Mouse (Mus musculus) adrenal gland (tissue): ENCODE data around the gene Mospd3.

Experiments used
- intact Hi-C: fragments of 180-260 bp; cut with DNase I; formaldehyde crosslinking; loops from one replicate; pipeline ENCODE4 v1.15.1; 2025
- long read RNA-seq, 2 experiments: library from polyadenylated mRNA; unstranded; transcript quantifications; one replicate each; pipeline ENCODE4 v2.0.0; 2020; ENCODE audit warnings: borderline replicate concordance in 1 of 2; ENCODE audit not compliant: insufficient replicate concordance in 1 of 2

The Mospd3 gene
- long read RNA-seq, experiment 1, transcript Mospd3-202 (5 exons, 1,318 nt), result major isoform, 19 of 21 reads
- long read RNA-seq, experiment 1, partial matches to known transcripts, result 0 of 21 reads
- long read RNA-seq, experiment 1, other reads (novel, unspliced or antisense), result 1 of 21 reads
- long read RNA-seq, experiment 2, transcript Mospd3-202 (5 exons, 1,318 nt), result major isoform, 20 of 22 reads
- long read RNA-seq, experiment 2, partial matches to known transcripts, result 0 of 22 reads
- long read RNA-seq, experiment 2, other reads (novel, unspliced or antisense), result 1 of 22 reads

GRCm38 (mm10) chr5:137600619-137601364 is at the start of gene Mospd3:
Gene Mospd3 (minus strand): TSS chr5:137601058.
- intact Hi-C loops, result loop anchor here (5.0 kb wide), 1 partner anchor 42 kb away; the partner anchor contains the start of gene Sap25

DNA sequence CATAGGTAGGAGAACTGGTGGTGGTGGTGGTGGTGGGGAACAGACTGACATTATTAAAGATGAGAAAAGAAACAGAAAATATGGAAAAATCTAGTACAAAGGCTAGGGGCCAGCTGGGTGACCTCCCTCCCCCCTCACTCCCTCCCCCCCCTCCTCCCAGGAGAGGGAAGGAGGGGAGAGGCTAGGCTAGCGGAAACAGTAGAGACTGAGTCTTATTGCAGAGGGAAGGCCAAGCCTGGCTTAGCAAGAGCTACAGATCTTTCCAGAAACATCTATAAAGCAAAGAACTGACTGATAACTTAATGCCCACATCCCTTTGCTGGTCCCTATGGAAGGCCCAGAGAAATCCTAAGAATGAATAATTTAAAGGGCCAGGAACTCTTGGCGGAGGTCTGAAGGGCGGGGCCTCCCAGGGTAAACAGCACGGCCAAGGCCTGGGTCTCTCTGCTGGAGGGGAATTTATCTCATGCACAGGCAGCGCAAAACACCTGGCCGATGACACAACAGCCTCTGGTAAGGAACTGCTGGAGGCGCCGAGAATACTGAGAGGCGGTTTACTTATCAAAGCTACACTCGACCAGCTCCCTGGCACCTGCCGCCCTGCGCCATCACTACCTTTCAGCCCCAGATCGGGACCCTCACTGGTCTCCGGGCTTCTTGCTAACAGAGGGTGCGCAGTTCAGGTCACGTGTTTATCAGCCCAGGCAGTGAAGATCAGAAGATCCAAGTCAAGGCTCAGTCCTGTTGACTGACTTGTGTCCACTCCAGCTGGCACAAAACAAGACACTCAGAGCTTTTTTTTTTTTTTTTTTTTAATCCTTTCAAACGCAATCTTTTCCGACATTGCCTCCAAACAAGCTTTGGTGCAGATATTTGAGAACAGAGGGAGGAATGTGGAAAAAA is 49.1 kb upstream of the Mospd3 start:
- intact Hi-C loops, result loop anchor here (5.0 kb wide), 1 partner anchor 63 kb away; no protein-coding TSS in a partner anchor

DNA sequence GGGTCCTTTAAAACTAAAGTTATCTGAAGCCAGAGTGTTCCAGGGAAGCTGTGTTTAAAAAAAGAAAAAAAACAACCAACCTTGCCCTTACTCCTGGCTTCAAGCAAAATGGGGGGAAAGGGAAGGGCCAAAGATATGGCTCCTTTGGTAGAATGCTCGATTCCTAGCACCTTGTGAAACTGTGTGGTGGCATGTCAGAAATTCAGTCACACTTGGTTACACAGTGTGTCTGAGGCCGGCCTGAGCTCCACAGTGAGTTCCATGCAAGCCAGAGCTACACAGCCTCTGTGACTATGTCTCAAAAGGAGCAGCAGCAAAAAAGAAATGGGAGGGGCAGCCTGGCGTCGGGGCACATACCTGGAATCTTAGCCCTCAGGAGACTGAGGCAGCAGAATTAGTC is 48.4 kb upstream of the Mospd3 start:
- intact Hi-C loops, result no loop called here

GRCm38 (mm10) chr5:137647827-137648601 is 47.2 kb upstream of the Mospd3 start:
- intact Hi-C loops, result no loop called here

- intact Hi-C loops, result no loop called here
These were observed 44.8 kb upstream of the Mospd3 start, which contains the start of gene Irs3 for GRCm38 (mm10) chr5:137645652-137646091. Gene Irs3 (minus strand): TSS chr5:137645714.

DNA sequence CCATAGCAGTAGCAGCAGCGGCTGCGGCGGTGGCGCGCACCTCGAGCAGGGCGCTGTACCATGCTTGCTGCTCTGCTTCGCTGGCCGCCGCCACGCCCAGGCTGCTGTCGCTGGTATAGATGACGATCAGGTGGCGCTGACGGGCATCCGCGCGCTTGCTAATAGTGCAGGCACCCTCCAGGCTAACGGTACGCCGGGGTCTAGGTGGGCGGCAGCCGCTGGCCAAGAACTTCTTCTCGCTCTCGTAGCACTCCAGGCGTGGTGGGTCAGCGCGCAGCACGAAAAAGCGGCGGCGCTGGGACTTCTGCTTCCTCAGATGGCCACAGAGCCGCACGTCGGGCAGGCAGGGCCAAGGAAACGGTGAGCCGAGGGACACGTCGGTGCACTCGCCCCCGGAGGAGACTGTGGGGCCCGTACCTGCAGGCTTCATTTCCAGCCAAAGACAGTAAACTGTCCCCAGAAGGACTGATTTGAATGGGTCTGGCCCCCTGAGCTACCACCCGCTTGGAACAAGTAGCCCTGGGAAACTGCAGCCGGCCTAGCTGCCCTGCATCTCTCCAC is 44.3 kb upstream of the Mospd3 start:
- intact Hi-C loops, result no loop called here

DNA sequence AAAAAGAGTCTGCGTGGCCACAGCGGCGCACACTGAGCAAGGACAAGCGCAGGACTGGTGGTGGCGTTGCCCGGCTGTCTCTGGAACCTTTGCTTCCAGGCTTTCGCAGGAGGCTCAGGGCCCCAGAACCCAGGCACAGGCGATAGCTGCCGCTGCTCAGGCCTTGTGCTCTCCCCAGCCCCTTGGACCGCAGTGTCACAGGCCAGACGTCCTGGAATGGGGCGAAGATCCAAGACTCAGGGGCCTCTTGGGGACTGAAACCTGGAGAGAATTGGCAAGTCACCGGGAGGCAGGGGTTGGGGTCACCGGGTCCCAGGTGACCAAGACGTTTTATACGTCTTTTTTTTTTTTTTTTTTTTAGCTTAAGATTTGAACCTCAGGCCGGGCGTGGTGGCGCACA is 43.6 kb upstream of the Mospd3 start:
- intact Hi-C loops, result loop anchor here (5.0 kb wide), 1 partner anchor 42 kb away; the partner anchor contains the start of gene Mospd3

- intact Hi-C loops, result loop anchor here (5.0 kb wide), 1 partner anchor 41 kb away; the partner anchor contains the start of gene Mospd3
These were observed 42.0 kb upstream of the Mospd3 start for GRCm38 (mm10) chr5:137642886-137643285.

DNA sequence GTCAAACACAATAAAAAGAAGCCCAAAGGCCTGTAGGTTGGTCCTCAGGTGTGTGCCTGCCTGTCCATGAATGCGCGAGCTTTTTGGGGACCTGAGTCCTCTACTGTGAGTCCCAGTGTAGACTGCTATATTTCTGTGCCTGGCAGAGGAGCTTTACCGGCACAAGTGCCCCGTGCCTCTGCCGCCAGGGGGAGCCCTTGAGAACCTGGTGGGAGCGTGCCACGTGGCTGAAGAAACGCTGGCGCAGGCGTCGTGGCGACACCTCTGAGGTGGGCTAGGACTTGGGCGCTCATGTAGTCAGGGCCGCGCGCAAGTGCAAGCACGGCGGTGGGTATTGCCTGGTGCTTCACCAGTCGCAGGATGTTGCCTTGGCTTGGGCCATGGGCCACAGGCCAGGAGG is 40.2 kb upstream of the Mospd3 start, which contains the start of gene Sap25:
Sap25 (plus strand) TSS at position 281 of the 400 bp plus-strand sequence.
- intact Hi-C loops, result loop anchor here (5.0 kb wide), 1 partner anchor 39 kb away; the partner anchor contains the start of gene Mospd3

- intact Hi-C loops, result no loop called here
These were observed 38.6 kb upstream of the Mospd3 start for GRCm38 (mm10) chr5:137639472-137639871.

GRCm38 (mm10) chr5:137633397-137634084 is 32.7 kb upstream of the Mospd3 start:
- intact Hi-C loops, result no loop called here

DNA sequence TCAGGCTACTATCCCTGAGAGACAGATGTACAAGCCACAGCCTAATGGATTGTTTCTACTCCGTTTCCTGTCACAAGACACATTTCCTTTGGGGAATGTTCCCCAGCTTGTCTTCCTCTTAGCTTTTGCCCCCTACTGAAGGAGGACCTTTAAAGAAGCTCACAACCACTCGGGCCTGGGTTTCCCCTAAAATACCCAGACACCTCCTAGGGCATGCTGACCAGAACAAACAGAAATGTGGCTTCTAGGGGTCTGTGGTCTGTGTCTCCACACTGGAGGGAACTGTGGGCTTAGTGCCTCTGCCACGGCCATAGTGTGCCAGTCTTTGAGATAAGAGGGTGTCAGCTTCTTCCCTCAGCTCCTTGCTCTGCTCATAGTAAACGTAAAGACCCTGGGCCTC is 30.7 kb upstream of the Mospd3 start:
- intact Hi-C loops, result no loop called here

DNA sequence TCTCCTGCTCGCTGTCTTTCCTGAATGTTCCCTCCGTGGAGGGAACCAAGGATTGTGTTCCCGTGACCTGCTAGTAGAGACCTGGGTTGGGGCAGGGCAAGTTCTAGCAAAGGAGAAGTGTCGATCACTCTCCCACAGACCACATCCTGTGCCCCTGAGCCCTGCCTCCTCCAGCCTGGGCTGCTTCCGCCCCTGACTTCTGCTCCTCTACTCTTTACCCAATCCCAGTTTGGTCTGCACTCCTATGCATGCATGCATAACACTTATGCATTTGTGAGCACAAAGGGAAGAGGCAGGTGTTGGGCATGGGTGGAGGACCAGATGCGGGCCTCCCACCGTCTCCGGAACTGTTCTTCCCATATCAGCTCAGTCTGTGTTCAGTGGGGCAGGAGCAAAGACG is 30.3 kb upstream of the Mospd3 start:
- intact Hi-C loops, result no loop called here

GRCm38 (mm10) chr5:137630602-137631001 is 29.7 kb upstream of the Mospd3 start:
- intact Hi-C loops, result no loop called here

- intact Hi-C loops, result no loop called here
These were observed 29.2 kb upstream of the Mospd3 start for GRCm38 (mm10) chr5:137629906-137630545.

DNA sequence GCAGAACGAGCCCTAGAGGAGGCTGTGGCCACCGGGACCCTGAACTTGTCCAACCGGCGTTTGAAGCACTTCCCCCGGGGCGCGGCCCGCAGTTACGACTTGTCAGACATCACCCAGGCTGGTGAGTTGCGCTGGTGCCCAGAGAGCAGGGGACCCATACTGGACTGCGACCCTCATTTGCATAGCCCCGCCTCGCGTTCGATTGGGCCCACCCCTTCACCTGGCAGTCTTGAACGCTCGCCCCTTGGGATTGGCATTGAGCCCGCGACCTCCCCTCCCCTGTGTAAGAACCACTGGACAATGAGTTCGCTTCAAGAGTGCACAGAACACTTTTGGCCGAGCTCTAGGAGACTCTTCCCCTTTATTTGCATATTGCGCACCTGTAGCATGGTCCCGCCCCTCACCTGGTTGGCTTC is 28.5 kb upstream of the Mospd3 start:
- intact Hi-C loops, result no loop called here

DNA sequence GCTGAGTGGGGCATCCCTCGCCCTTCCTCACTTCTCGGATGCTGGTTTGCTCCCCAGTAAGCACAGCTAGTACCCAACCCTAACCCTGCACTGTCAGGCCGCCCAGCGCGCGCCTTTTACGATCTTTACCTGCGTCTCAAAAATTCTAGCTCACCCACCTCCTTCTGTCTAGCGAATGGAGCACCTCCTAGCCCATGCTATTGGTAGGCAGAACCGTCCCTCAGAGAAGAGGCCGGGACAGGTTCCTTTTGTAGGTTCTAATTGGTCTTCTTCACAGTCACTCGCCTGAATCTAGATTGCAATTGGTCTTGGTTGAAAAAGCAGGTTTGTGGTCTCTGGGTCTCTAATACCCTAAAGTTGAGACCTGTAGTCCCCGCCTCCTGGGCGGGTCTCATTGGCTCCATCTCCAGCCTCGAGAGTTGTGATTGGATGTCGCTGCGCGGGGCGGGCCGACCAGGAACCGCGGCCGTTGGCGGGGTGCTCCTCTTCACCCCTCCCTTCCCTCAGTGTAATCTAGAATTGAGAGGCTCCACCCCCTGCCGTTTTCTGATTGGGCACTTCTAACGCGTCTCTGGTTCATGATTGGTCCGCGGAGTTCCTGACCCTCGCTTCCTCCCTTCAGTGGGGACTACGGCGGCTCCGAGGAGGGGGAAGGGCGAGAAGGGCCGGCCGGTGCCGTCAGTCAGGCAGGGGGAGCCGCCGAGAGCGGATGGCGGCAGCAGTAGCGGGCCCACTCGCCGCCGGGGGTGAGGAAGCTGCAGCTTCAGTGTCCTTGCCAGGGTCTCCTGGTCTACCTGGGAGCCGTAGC is 27.8 kb upstream of the Mospd3 start, which contains the start of the genes Fbxo24, Lrch4 and Gm20605:
Fbxo24 (minus strand) TSS at position 505 of the 808 bp plus-strand sequence.
Lrch4 (plus strand) TSS at position 624 of the 808 bp plus-strand sequence.
Gm20605 (plus strand) TSS at position 678 of the 808 bp plus-strand sequence.
- intact Hi-C loops, result no loop called here

DNA sequence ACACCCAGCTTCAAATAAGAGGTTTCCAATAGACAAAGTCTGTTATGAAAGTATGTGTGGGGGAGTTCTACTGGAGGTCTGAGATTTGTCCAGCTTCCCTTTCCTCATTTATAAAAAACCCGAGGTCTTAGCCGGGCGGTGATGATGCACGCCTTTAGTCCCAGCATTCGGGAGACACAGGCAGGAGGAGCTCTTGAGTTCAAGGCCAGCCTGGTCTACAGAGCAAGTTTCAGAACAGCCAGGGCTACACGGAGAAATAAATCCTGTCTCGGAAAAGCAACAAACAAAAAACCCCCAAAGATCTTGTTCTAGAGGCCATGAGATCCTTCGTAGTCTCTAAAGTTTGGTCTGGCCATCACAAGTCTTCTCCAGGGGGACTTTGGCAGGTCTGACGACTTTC is 27.1 kb upstream of the Mospd3 start:
- intact Hi-C loops, result no loop called here
